ENCODE assay signal across 8 mouse cellular contexts in genomic region chr2:32960273-32960672, GRCm38 (mm10). TPM values are rescaled to one million over a fixed set of nuclear protein-coding genes. Genes with fewer than 3 reads are reported as not detected.
DNase-seq lines count a peak whose midpoint lies in the region; ATAC-seq and TF ChIP-seq lines count a peak whose summit lies in the region.

No protein-coding gene starts in this region.

- H3K4me3 ChIP-seq in heart, embryonic 12.5 days, result peak overlapping the region; percentile 95; the same call in 1 of the 2 replicates
- H3K4me3 ChIP-seq in ES-E14 (ENCODE audit: insufficient read depth in 1 of 2, low read depth in 1 of 2, low read length in 2 of 2, poor library complexity in 1 of 2, severe bottlenecking in 1 of 2), result no peak overlapping the region
- no peak overlapping the region for H3K4me3 ChIP-seq in hindbrain, embryonic 11.5 days (ENCODE audit: low read depth, low read length)

- 81% methylated on average over 4 of the region's 4 CpGs for WGBS in heart, embryonic 12.5 days
- WGBS in hindbrain, embryonic 11.5 days, result 90% methylated on average over 4 of the region's 4 CpGs

- peak overlapping the region; percentile 81; the same call in 1 of the 2 replicates for H3K9ac ChIP-seq in heart, embryonic 12.5 days
- peak overlapping the region; percentile 100; the same call in 1 of the 2 replicates for H3K9ac ChIP-seq in ES-E14 (ENCODE audit: insufficient read depth, low read depth, low read length, poor library complexity, severe bottlenecking)
- H3K9ac ChIP-seq in hindbrain, embryonic 11.5 days (ENCODE audit: low read depth, low read length), result peak overlapping the region; percentile 81; the same call in 1 of the 2 replicates

- H3K27ac ChIP-seq in heart, embryonic 12.5 days (ENCODE audit: poor library complexity, severe bottlenecking), result no peak overlapping the region
- no peak overlapping the region for H3K27ac ChIP-seq in ES-E14 (ENCODE audit: insufficient read depth, low read depth, low read length, poor library complexity, severe bottlenecking)
- no peak overlapping the region for H3K27ac ChIP-seq in hindbrain, embryonic 11.5 days (ENCODE audit: low read depth, low read length)

- no peaks in the 10 kb centered on the region for H3K27me3 ChIP-seq in heart, embryonic 12.5 days (replicated peaks)
- H3K27me3 ChIP-seq in hindbrain, embryonic 11.5 days (ENCODE audit: control insufficient read depth, insufficient read depth, low read length), result no peaks in the 10 kb centered on the region

- no peak for ATAC-seq in heart, embryonic 12.5 days (ENCODE audit: insufficient number of reproducible peaks, low FRiP score)
- no peak for ATAC-seq in hindbrain, embryonic 11.5 days (ENCODE audit: low FRiP score)
- 0 out of 2 replicates have a peak, but pooled peaks have one; percentile 10 for ATAC-seq in megakaryocyte progenitor cell, adult 5-6 weeks (replicated peaks; ENCODE audit: poor library complexity)

- peaks cover 51% of the 10 kb centered on the region for H3K36me3 ChIP-seq in heart, embryonic 12.5 days
- peaks cover 41% of the 10 kb centered on the region for H3K36me3 ChIP-seq in ES-E14 (ENCODE audit: control insufficient read depth, insufficient read depth, low read length, poor library complexity, severe bottlenecking)
- H3K36me3 ChIP-seq in hindbrain, embryonic 11.5 days (ENCODE audit: control insufficient read depth, insufficient read depth, low read length), result 0 out of 2 replicates have a peak, but pooled peaks cover 2% of the 10 kb centered on the region

- no peaks in the 10 kb centered on the region for H3K9me3 ChIP-seq in heart, embryonic 12.5 days (replicated peaks)
- no peaks in the 10 kb centered on the region for H3K9me3 ChIP-seq in ES-E14 (ENCODE audit: control insufficient read depth, insufficient read depth, low read depth, low read length)
- no peaks in the 10 kb centered on the region for H3K9me3 ChIP-seq in hindbrain, embryonic 11.5 days (ENCODE audit: control insufficient read depth, low read length)

- H3K4me1 ChIP-seq in heart, embryonic 12.5 days (replicated peaks), result peaks cover 28% of the 10 kb centered on the region
- peaks cover 0 to 3% of the 10 kb centered on the region in 2 experiments; a peak in 1 of 4 replicates for H3K4me1 ChIP-seq in ES-E14 (ENCODE audit: control insufficient read depth in 2 of 2, insufficient read depth in 2 of 2, low read length in 2 of 2, poor library complexity in 1 of 2)
- H3K4me1 ChIP-seq in hindbrain, embryonic 11.5 days (replicated peaks; ENCODE audit: control insufficient read depth, insufficient read depth, low read length), result peaks cover 5% of the 10 kb centered on the region; the same call in 1 of the 2 replicates

- peak overlapping the region; percentile 83 for H3K4me2 ChIP-seq in heart, embryonic 12.5 days
- no peak overlapping the region; the same call in 1 of the 2 replicates for H3K4me2 ChIP-seq in hindbrain, embryonic 11.5 days (replicated peaks; ENCODE audit: low read depth, low read length)

- intact Hi-C loops in heart, postnatal 25 days (cut with DNase I), result no loop called here

- no peak for DNase-seq in heart, postnatal 25 days (ENCODE audit: low spot score)
- no peak for DNase-seq in ES-E14 (ENCODE audit: low read depth, low spot score)
- no peak for DNase-seq in hindbrain, embryonic 11.5 days (ENCODE audit: low spot score)
- DNase-seq in embryo, embryonic 11 days, result no peak
- no peak for DNase-seq in spleen, postnatal 14 days (ENCODE audit: low spot score in 2 of 2)
- DNase-seq in gastrocnemius, postnatal 10 days, result no peak

- in situ Hi-C loops in ES-E14 (cut with MboI; ENCODE audit: low sequenced_read_pairs in 2 of 2, unreplicated experiment in 2 of 2), result no loop called here

TF ChIP-seq in ES-E14, 5 proteins besides CTCF, POLR2A, EP300 and RAD21:
- TF ChIP-seq ZNF384 (IDR thresholded peaks at IDR 0.05; ENCODE audit: low read depth, low read length), result no peak
- TF ChIP-seq CHD2 (IDR thresholded peaks at IDR 0.05; ENCODE audit: low read depth, low read length), result no peak
- no peak for TF ChIP-seq MAFK (IDR thresholded peaks at IDR 0.05; ENCODE audit: insufficient read depth, low read depth, low read length)
- TF ChIP-seq ZC3H11A (IDR thresholded peaks at IDR 0.05; ENCODE audit: borderline replicate concordance, low read depth, low read length), result no peak
- no peak for TF ChIP-seq HCFC1 (IDR thresholded peaks at IDR 0.05; ENCODE audit: borderline replicate concordance, insufficient read depth, low read length)

RNA-seq across cellular contexts. Expression of gene Rpl12, which starts 1.1 kb away (rescaled TPM):
- polyA plus RNA-seq in heart, embryonic 12.5 days (2016; fragmentation: Nextera tagmentation; extraction: Ambion mirVana), result 99.8 and 114 TPM in 2 replicates
- 10 to 100 TPM; 54.8 to 58.8 TPM for total RNA-seq in heart, postnatal 25 days (2021)
- 2,117 and 2,535 TPM in 2 replicates for total RNA-seq in ES-E14 (2012; rRNA removed)
- polyA plus RNA-seq in hindbrain, embryonic 11.5 days (2014; fragmentation: Nextera tagmentation; extraction: Ambion mirVana), result 129 and 134 TPM in 2 replicates
- 2,719 and 2,750 TPM in 2 replicates for total RNA-seq in megakaryocyte progenitor cell, adult 5-6 weeks (2015)
- 2,545 and 2,724 TPM in 2 replicates for total RNA-seq in megakaryocyte progenitor cell, adult 5-6 weeks (2017)
- total RNA-seq in gastrocnemius, postnatal 10 days (2021), result 100 to 1,000 TPM; 156 to 177 TPM

RNA-seq across cellular contexts. Expression of gene Lrsam1, which starts 1.1 kb away (rescaled TPM):
- 11.1 and 11.8 TPM in 2 replicates for polyA plus RNA-seq in heart, embryonic 12.5 days (2016; fragmentation: Nextera tagmentation; extraction: Ambion mirVana)
- total RNA-seq in heart, postnatal 25 days (2021), result 10 to 100 TPM; 12.4 to 16.4 TPM
- 16.7 and 27.7 TPM in 2 replicates for total RNA-seq in ES-E14 (2012; rRNA removed)
- polyA plus RNA-seq in hindbrain, embryonic 11.5 days (2014; fragmentation: Nextera tagmentation; extraction: Ambion mirVana), result 8.0 and 8.7 TPM in 2 replicates
- 2.9 and 3.0 TPM in 2 replicates for total RNA-seq in megakaryocyte progenitor cell, adult 5-6 weeks (2015)
- total RNA-seq in megakaryocyte progenitor cell, adult 5-6 weeks (2017), result 3.5 and 3.7 TPM in 2 replicates
- total RNA-seq in gastrocnemius, postnatal 10 days (2021), result 10 to 100 TPM in 1 of 2 experiments, 1 to 10 TPM in 1; 9.9 to 12.9 TPM

RNA-seq across cellular contexts. Expression of gene Slc2a8, which starts 21.6 kb away (rescaled TPM):
- polyA plus RNA-seq in heart, embryonic 12.5 days (2016; fragmentation: Nextera tagmentation; extraction: Ambion mirVana), result 19.7 and 20.0 TPM in 2 replicates
- 10 to 100 TPM; 14.6 to 16.0 TPM for total RNA-seq in heart, postnatal 25 days (2021)
- total RNA-seq in ES-E14 (2012; rRNA removed), result 25.7 and 77.9 TPM in 2 replicates
- 9.3 and 10.5 TPM in 2 replicates for polyA plus RNA-seq in hindbrain, embryonic 11.5 days (2014; fragmentation: Nextera tagmentation; extraction: Ambion mirVana)
- total RNA-seq in megakaryocyte progenitor cell, adult 5-6 weeks (2015), result 2.6 and 2.9 TPM in 2 replicates
- 2.2 and 3.5 TPM in 2 replicates for total RNA-seq in megakaryocyte progenitor cell, adult 5-6 weeks (2017)
- 1 to 10 TPM; 7.2 to 7.6 TPM for total RNA-seq in gastrocnemius, postnatal 10 days (2021)

Comparison
In these comparisons a context has a peak if more than half of its experiments do, and no peak if none do; other contexts are left out.
1. RNA of gene Rpl12, which starts 1.1 kb away (total RNA-seq): 2,545 to 2,750 TPM in megakaryocyte progenitor cell, adult 5-6 weeks and 2,117 to 2,535 TPM in ES-E14; 156 to 177 TPM in gastrocnemius, postnatal 10 days and 54.8 to 58.8 TPM in heart, postnatal 25 days; every median in the first group is over 10 times any median in the second.
2. Peak in every context shown above with its lines, with median percentiles within 50 percentile points of each other: H3K9ac ChIP-seq.